Mouse (Mus musculus) CD4-positive, CD25-positive, alpha-beta regulatory T cell, adult 4 months (primary cell): ENCODE results near the gene Pmpcb. TPM values are rescaled to one million over a fixed set of nuclear protein-coding genes. Genes with fewer than 3 reads are reported as not detected.
"Not testable (repeated sequence)": the region's sequence is repeated elsewhere in the genome, so short reads cannot be mapped to it uniquely, and the experiment has no call there.

Experiments
- ATAC-seq: one replicate; pipeline ENCODE4 v1.8.0; 2017
- polyA plus RNA-seq, 2 experiments: library from polyadenylated mRNA; unstranded; fragments of 100-300 nt; shearing (Covaris generic); gene quantifications; one replicate each; pipeline ENCODE4 v1.2.1; 2017

Gene Pmpcb
- polyA plus RNA-seq, result 10 to 100 TPM; 81.7 to 86.2 TPM

- ATAC-seq, result peak; percentile 89
Measured at GRCm38 (mm10) chr5:21736956-21737585, at the start of gene Pmpcb. Gene Pmpcb (plus strand): TSS chr5:21737141.

GRCm38 (mm10) chr5:21692230-21692629 is 44.7 kb upstream of the Pmpcb start:
- no peak for ATAC-seq

- no peak for ATAC-seq
Measured at GRCm38 (mm10) chr5:21693372-21693870, 43.5 kb upstream of the Pmpcb start.

GRCm38 (mm10) chr5:21694854-21695490 is 42.0 kb upstream of the Pmpcb start:
- no peak for ATAC-seq

- ATAC-seq, result not testable (repeated sequence)
Measured at GRCm38 (mm10) chr5:21699555-21699954, 37.4 kb upstream of the Pmpcb start.

GRCm38 (mm10) chr5:21700272-21700821 is 36.6 kb upstream of the Pmpcb start:
- ATAC-seq, result no peak

GRCm38 (mm10) chr5:21700934-21701333 is 36.0 kb upstream of the Pmpcb start:
- peak; percentile 52 for ATAC-seq

GRCm38 (mm10) chr5:21701351-21702008 is 35.5 kb upstream of the Pmpcb start, which contains the start of gene Napepld:
Gene Napepld (minus strand): TSS chr5:21701396.
- peak; percentile 94 for ATAC-seq

GRCm38 (mm10) chr5:21702009-21702364 is 35.0 kb upstream of the Pmpcb start:
- ATAC-seq, result peak; percentile 25

- ATAC-seq, result no peak
Measured at GRCm38 (mm10) chr5:21702873-21703475, 34.0 kb upstream of the Pmpcb start.

- ATAC-seq, result no peak
Measured at GRCm38 (mm10) chr5:21703708-21704107, 33.2 kb upstream of the Pmpcb start.

- no peak for ATAC-seq
Measured at GRCm38 (mm10) chr5:21706546-21706945, 30.4 kb upstream of the Pmpcb start.

- ATAC-seq, result not testable (repeated sequence)
Measured at GRCm38 (mm10) chr5:21708011-21708410, 28.9 kb upstream of the Pmpcb start.

- ATAC-seq, result no peak
Measured at GRCm38 (mm10) chr5:21712127-21712715, 24.7 kb upstream of the Pmpcb start.

- ATAC-seq, result no peak
Measured at GRCm38 (mm10) chr5:21714447-21714846, 22.5 kb upstream of the Pmpcb start.

- no peak for ATAC-seq
Measured at GRCm38 (mm10) chr5:21717165-21717715, 19.7 kb upstream of the Pmpcb start.

GRCm38 (mm10) chr5:21718546-21718945 is 18.4 kb upstream of the Pmpcb start:
- ATAC-seq, result no peak

GRCm38 (mm10) chr5:21719209-21719608 is 17.7 kb upstream of the Pmpcb start:
- ATAC-seq, result no peak

- no peak for ATAC-seq
Measured at GRCm38 (mm10) chr5:21724427-21724826, 12.5 kb upstream of the Pmpcb start.

- ATAC-seq, result no peak
Measured at GRCm38 (mm10) chr5:21724872-21725271, 12.1 kb upstream of the Pmpcb start.

- ATAC-seq, result no peak
Measured at GRCm38 (mm10) chr5:21729107-21729506, 7.8 kb upstream of the Pmpcb start.
